Mouse (Mus musculus): ENCODE measurements around the gene Nipal1. TPM values are rescaled to one million over a fixed set of nuclear protein-coding genes. Genes with fewer than 3 reads are reported as not detected.

The Nipal1 gene
- polyA plus RNA-seq, 1 experiment from 2014 or later = 1.9 TPM

DNA sequence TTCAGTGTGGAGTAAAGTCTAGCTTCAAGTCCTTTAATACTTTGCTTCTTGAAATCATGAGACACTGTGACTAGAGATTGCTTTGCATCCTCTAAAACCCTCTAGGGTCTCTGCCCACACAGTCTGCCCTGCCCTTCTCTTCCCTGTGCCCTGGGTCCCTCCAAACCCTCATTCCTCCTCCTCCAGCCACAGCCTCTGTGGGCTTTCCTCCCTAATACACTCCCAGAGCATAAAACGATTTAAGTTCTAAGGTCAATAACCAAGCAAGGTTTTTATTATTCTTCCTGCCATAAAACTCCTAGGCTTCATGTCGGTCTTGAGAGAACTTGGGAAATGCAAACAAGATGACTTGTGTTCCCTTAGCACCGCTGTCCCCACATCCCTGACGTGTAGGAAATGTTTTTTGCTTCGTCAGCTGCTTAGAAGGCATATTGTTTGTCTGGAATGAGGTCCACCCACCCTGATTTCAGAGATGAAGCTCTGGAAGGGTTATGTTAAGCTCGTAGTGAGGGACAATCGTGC lies 8.7 kb downstream of the Nipal1 start:
- Histone ChIP-seq H3K4me2 (replicated peaks; ENCODE audit: low read depth, low read length) (no peak overlapping the region; the same call in 1 of the 2 replicates), H3K27ac (ENCODE audit: low read depth, low read length) (0 out of 2 replicates have a peak overlapping the region, but pooled peaks have one; percentile 19)
- WGBS = 7% methylated on average over 7 of the region's 7 CpGs

DNA sequence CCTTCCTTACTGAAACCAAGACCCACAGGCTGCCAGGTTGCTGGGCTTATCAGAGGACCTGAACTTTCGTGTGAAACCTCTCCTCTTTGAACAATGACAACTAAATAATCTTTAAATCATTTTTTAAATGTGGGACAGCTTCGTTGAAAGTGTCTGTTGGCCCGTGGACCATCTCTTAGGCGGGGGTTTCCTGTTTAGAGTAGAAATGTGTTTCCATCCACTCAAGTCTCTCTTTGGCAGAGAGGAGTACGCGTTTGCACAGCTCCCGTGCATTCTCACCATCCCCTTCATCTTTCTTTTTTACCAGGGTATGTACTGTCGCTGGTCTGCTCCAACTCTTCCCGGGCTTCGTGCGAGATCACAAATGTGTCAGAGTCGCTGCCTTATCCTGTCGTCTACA lies 10.8 kb downstream of the Nipal1 start:
- no peak overlapping the region for H3K4me2 ChIP-seq (replicated peaks; ENCODE audit: low read depth, low read length)
- no peaks in the 10 kb centered on the region for H3K9me3 ChIP-seq (ENCODE audit: control insufficient read depth, low read length)
- H3K27me3 ChIP-seq (ENCODE audit: control insufficient read depth, insufficient read depth, low read length) = no peaks in the 10 kb centered on the region
- no peak overlapping the region for H3K27ac ChIP-seq (ENCODE audit: low read depth, low read length)
- H3K4me1 ChIP-seq (ENCODE audit: control insufficient read depth, insufficient read depth, low read length) = 0 out of 2 replicates have a peak, but pooled peaks cover 4% of the 10 kb centered on the region
- H3K4me3 ChIP-seq (ENCODE audit: low read length) = no peak overlapping the region
- H3K36me3 ChIP-seq (ENCODE audit: control insufficient read depth, insufficient read depth, low read length) = no peaks in the 10 kb centered on the region
- ATAC-seq (ENCODE audit: low FRiP score, low TSS enrichment) = no peak
- WGBS = 82% methylated on average over 13 of the region's 13 CpGs
- no peak overlapping the region for H3K9ac ChIP-seq (ENCODE audit: low read depth, low read length)

More for the DNA sequence above, 8.7 kb downstream of the Nipal1 start:
- ATAC-seq (ENCODE audit: low FRiP score, low TSS enrichment) = peak; percentile 39
- Histone ChIP-seq H3K9ac (ENCODE audit: low read depth, low read length) (no peak overlapping the region), H3K4me3 (ENCODE audit: low read length) (no peak overlapping the region), H3K36me3 (ENCODE audit: control insufficient read depth, insufficient read depth, low read length) (no peaks in the 10 kb centered on the region), H3K9me3 (ENCODE audit: control insufficient read depth, low read length) (no peaks in the 10 kb centered on the region), H3K27me3 (ENCODE audit: control insufficient read depth, insufficient read depth, low read length) (no peaks in the 10 kb centered on the region), H3K4me1 (ENCODE audit: control insufficient read depth, insufficient read depth, low read length) (0 out of 2 replicates have a peak, but pooled peaks cover 4% of the 10 kb centered on the region)

DNA sequence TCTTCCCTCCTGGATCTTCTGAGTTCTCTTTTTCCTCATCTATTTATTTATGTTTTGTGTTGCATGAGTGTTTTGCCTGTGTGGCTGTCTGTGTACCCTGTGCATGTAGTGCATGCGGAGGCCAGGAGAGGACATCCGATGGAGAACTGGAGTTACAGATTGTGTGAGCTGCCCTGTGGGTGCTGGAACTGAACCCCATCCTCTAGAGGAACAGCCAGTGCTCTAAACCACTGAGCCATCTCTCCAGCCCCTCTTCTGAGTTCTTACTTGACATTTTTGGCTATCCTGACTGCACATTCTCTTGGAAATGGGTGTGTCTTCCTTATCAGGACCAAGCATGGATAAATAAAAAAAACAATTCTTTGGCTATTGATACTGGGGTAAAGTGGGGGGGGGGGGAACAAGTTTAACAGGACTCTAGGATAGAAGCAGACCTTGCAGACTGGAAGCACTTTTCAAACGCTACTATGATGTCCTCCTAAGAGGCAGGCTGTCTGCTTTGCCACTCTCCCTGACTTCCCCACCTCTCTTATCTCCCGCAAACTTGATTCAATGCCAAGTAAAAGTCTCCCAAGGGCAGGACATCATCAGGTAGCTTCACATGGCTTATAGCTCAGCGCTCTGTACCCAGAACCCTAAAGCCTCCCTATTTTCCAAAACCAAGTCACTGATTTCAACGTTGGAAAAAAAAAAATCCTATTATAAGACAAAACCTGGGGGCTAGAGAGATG lies 13.6 kb downstream of the Nipal1 start:
- no peak for ATAC-seq (ENCODE audit: low FRiP score, low TSS enrichment)
- H3K9ac ChIP-seq (ENCODE audit: low read depth, low read length) = no peak overlapping the region
- H3K4me2 ChIP-seq (replicated peaks; ENCODE audit: low read depth, low read length) = no peak overlapping the region
- 90% methylated on average over 6 of the region's 6 CpGs for WGBS
- H3K36me3 ChIP-seq (ENCODE audit: control insufficient read depth, insufficient read depth, low read length) = no peaks in the 10 kb centered on the region
- no peaks in the 10 kb centered on the region for H3K27me3 ChIP-seq (ENCODE audit: control insufficient read depth, insufficient read depth, low read length)
- no peaks in the 10 kb centered on the region for H3K9me3 ChIP-seq (ENCODE audit: control insufficient read depth, low read length)
- H3K4me1 ChIP-seq (ENCODE audit: control insufficient read depth, insufficient read depth, low read length) = 0 out of 2 replicates have a peak, but pooled peaks cover 2% of the 10 kb centered on the region
- H3K27ac ChIP-seq (ENCODE audit: low read depth, low read length) = no peak overlapping the region
- H3K4me3 ChIP-seq (ENCODE audit: low read length) = no peak overlapping the region

- Histone ChIP-seq H3K27ac (ENCODE audit: low read depth, low read length) (no peak overlapping the region), H3K36me3 (ENCODE audit: control insufficient read depth, insufficient read depth, low read length) (no peaks in the 10 kb centered on the region), H3K4me1 (ENCODE audit: control insufficient read depth, insufficient read depth, low read length) (no peaks in the 10 kb centered on the region), H3K9me3 (ENCODE audit: control insufficient read depth, low read length) (no peaks in the 10 kb centered on the region), H3K27me3 (ENCODE audit: control insufficient read depth, insufficient read depth, low read length) (no peaks in the 10 kb centered on the region), H3K9ac (ENCODE audit: low read depth, low read length) (no peak overlapping the region), H3K4me2 (replicated peaks; ENCODE audit: low read depth, low read length) (no peak overlapping the region), H3K4me3 (ENCODE audit: low read length) (no peak overlapping the region)
- 81% methylated on average over 5 of the region's 5 CpGs for WGBS
- no peak for ATAC-seq (ENCODE audit: low FRiP score, low TSS enrichment)
Measured at GRCm38 (mm10) chr5:72664126-72664525, 16.5 kb downstream of the Nipal1 start.

DNA sequence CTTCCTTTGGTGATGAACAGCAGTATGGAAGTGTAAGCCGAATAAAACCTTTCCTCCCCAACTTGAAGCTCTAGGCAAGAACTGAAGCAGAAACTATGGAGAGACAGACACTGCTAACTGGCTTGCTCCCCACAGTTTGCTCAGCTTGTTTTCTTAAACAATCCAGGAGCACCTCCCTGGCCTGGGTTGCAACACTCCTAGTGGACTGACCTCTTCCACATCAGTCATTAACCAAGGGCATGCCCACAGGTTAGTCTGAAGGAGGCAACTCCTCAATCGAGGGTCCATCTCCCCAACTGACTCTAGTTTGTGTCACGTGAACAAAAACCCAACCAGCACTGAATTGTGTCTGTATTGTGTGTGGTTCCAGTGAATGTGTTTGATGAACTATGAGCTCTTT lies 17.3 kb downstream of the Nipal1 start:
- Histone ChIP-seq H3K9ac (ENCODE audit: low read depth, low read length) (no peak overlapping the region), H3K27me3 (ENCODE audit: control insufficient read depth, insufficient read depth, low read length) (no peaks in the 10 kb centered on the region), H3K4me3 (ENCODE audit: low read length) (no peak overlapping the region), H3K27ac (ENCODE audit: low read depth, low read length) (no peak overlapping the region), H3K9me3 (ENCODE audit: control insufficient read depth, low read length) (no peaks in the 10 kb centered on the region), H3K4me1 (ENCODE audit: control insufficient read depth, insufficient read depth, low read length) (no peaks in the 10 kb centered on the region), H3K36me3 (ENCODE audit: control insufficient read depth, insufficient read depth, low read length) (no peaks in the 10 kb centered on the region), H3K4me2 (replicated peaks; ENCODE audit: low read depth, low read length) (no peak overlapping the region)
- no peak for ATAC-seq (ENCODE audit: low FRiP score, low TSS enrichment)
- 55% methylated on average over 3 of the region's 3 CpGs for WGBS

GRCm38 (mm10) chr5:72665281-72665680 lies 17.7 kb downstream of the Nipal1 start:
- H3K27ac ChIP-seq (ENCODE audit: low read depth, low read length) = no peak overlapping the region
- peak; percentile 72; the same call in 1 of the 2 replicates for ATAC-seq (ENCODE audit: low FRiP score, low TSS enrichment)
- WGBS = 23% methylated on average over 5 of the region's 5 CpGs

GRCm38 (mm10) chr5:72666428-72666827 lies 18.8 kb downstream of the Nipal1 start:
- Histone ChIP-seq H3K27ac (ENCODE audit: low read depth, low read length) (no peak overlapping the region), H3K4me1 (ENCODE audit: control insufficient read depth, insufficient read depth, low read length) (no peaks in the 10 kb centered on the region), H3K9ac (ENCODE audit: low read depth, low read length) (no peak overlapping the region), H3K4me2 (replicated peaks; ENCODE audit: low read depth, low read length) (no peak overlapping the region), H3K27me3 (ENCODE audit: control insufficient read depth, insufficient read depth, low read length) (no peaks in the 10 kb centered on the region), H3K36me3 (ENCODE audit: control insufficient read depth, insufficient read depth, low read length) (no peaks in the 10 kb centered on the region), H3K4me3 (ENCODE audit: low read length) (no peak overlapping the region), H3K9me3 (ENCODE audit: control insufficient read depth, low read length) (no peaks in the 10 kb centered on the region)
- ATAC-seq (ENCODE audit: low FRiP score, low TSS enrichment) = no peak
- 80% methylated on average over 7 of the region's 7 CpGs for WGBS

More at GRCm38 (mm10) chr5:72665281-72665680, 17.7 kb downstream of the Nipal1 start:
- no peak overlapping the region for H3K4me2 ChIP-seq (replicated peaks; ENCODE audit: low read depth, low read length)
- no peaks in the 10 kb centered on the region for H3K36me3 ChIP-seq (ENCODE audit: control insufficient read depth, insufficient read depth, low read length)
- H3K4me1 ChIP-seq (ENCODE audit: control insufficient read depth, insufficient read depth, low read length) = no peaks in the 10 kb centered on the region
- no peak overlapping the region for H3K9ac ChIP-seq (ENCODE audit: low read depth, low read length)
- no peaks in the 10 kb centered on the region for H3K27me3 ChIP-seq (ENCODE audit: control insufficient read depth, insufficient read depth, low read length)
- H3K4me3 ChIP-seq (ENCODE audit: low read length) = no peak overlapping the region
- H3K9me3 ChIP-seq (ENCODE audit: control insufficient read depth, low read length) = no peaks in the 10 kb centered on the region

- no peaks in the 10 kb centered on the region for H3K4me1 ChIP-seq (ENCODE audit: control insufficient read depth, insufficient read depth, low read length)
- no peak for ATAC-seq (ENCODE audit: low FRiP score, low TSS enrichment)
Measured at GRCm38 (mm10) chr5:72668351-72668750, 20.8 kb downstream of the Nipal1 start.

DNA sequence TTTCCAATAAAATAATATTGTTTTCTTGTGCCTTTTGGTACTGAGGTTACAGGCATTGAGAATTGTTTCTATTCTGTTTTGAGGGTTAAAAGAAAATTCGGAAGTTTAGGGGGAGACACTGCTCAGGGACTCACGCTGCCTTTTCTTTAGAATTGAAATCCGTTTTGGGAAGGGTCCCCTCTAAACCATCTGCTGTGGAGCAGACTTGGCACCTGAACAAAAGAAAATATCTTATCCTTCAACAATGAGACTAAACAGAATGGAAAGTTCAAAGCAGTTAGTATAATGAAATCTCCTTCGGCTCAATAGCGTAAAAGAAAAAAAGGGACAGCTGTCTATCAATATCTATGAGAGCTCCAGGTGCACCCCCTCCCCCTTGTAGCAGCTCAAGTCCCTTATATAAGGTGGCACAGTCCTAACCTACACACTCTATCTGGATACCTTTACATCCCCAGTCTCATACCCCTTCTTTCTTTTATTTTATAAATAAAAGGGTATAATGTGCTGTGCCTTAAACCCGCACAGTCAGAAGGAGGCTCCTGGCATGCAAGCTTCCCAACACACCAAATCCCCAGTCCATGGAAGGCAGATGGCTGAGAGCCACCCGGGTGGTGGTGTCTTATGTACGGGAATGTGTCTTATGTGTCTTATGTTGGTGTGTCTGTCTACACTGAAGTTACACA lies 23.6 kb downstream of the Nipal1 start:
- no peaks in the 10 kb centered on the region for H3K36me3 ChIP-seq (ENCODE audit: control insufficient read depth, insufficient read depth, low read length)
- no peak overlapping the region for H3K4me3 ChIP-seq (ENCODE audit: low read length)
- H3K4me2 ChIP-seq (replicated peaks; ENCODE audit: low read depth, low read length) = no peak overlapping the region
- no peaks in the 10 kb centered on the region for H3K9me3 ChIP-seq (ENCODE audit: control insufficient read depth, low read length)
- no peaks in the 10 kb centered on the region for H3K27me3 ChIP-seq (ENCODE audit: control insufficient read depth, insufficient read depth, low read length)
- ATAC-seq (ENCODE audit: low FRiP score, low TSS enrichment) = no peak
- H3K27ac ChIP-seq (ENCODE audit: low read depth, low read length) = no peak overlapping the region
- no peaks in the 10 kb centered on the region for H3K4me1 ChIP-seq (ENCODE audit: control insufficient read depth, insufficient read depth, low read length)
- no peak overlapping the region for H3K9ac ChIP-seq (ENCODE audit: low read depth, low read length)
- WGBS = 80% methylated on average over 8 of the region's 8 CpGs

More at GRCm38 (mm10) chr5:72668351-72668750, 20.8 kb downstream of the Nipal1 start:
- Histone ChIP-seq H3K4me3 (ENCODE audit: low read length) (no peak overlapping the region), H3K27ac (ENCODE audit: low read depth, low read length) (no peak overlapping the region), H3K27me3 (ENCODE audit: control insufficient read depth, insufficient read depth, low read length) (no peaks in the 10 kb centered on the region), H3K36me3 (ENCODE audit: control insufficient read depth, insufficient read depth, low read length) (no peaks in the 10 kb centered on the region), H3K4me2 (replicated peaks; ENCODE audit: low read depth, low read length) (no peak overlapping the region), H3K9me3 (ENCODE audit: control insufficient read depth, low read length) (no peaks in the 10 kb centered on the region), H3K9ac (ENCODE audit: low read depth, low read length) (no peak overlapping the region)
- 85% methylated on average over 9 of the region's 9 CpGs for WGBS
